Mouse (Mus musculus) heart, adult 2 months (tissue): Measurements from ENCODE around the gene Tmx1. TPM values are rescaled to one million over a fixed set of nuclear protein-coding genes. Genes with fewer than 3 reads are reported as not detected.

Experiments
- DNase-seq, 2 experiments: peaks; one replicate each; pipeline ENCODE4 v3.0.0; 2021
- H3K27ac ChIP-seq: fragments of 200-600 bp; 2 replicates; pipeline ENCODE4 v1.8.1; 2022
- H3K27me3 ChIP-seq: fragments of 200-500 bp; 2 replicates; pipeline ENCODE4 v1.6.1; 2012; ENCODE audit warnings: mild to moderate bottlenecking, low read length, inconsistent platforms, mixed read lengths; ENCODE audit not compliant: control insufficient read depth, insufficient read depth
- H3K36me3 ChIP-seq: fragments of 200-500 bp; 2 replicates; pipeline ENCODE4 v1.6.1; 2012; ENCODE audit warnings: low read length, inconsistent platforms; ENCODE audit not compliant: control insufficient read depth, insufficient read depth
- H3K4me1 ChIP-seq: fragments of 200-500 bp; 2 replicates; pipeline ENCODE4 v1.6.1; 2011; ENCODE audit warnings: low read length; ENCODE audit not compliant: control insufficient read depth, insufficient read depth
- H3K4me3 ChIP-seq: fragments of 200-600 bp; 2 replicates; pipeline ENCODE4 v1.8.1; 2022
- H3K79me2 ChIP-seq: fragments of 200-500 bp; replicated peaks from 2 replicates; pipeline ENCODE4 v1.6.1; 2012; ENCODE audit warnings: mild to moderate bottlenecking, inconsistent platforms, low read length, moderate library complexity, mixed read lengths; ENCODE audit not compliant: control insufficient read depth, insufficient read depth
- H3K9ac ChIP-seq: fragments of 200-500 bp; 2 replicates; pipeline ENCODE4 v1.6.1; 2012; ENCODE audit warnings: low read depth, mild to moderate bottlenecking, control low read depth, inconsistent platforms, low read length, mixed read lengths
- CTCF ChIP-seq: fragments of 200-600 bp; IDR thresholded peaks from 2 replicates; pipeline ENCODE4 v1.8.1; 2022; ENCODE audit warnings: antibody characterized with exemption, mild to moderate bottlenecking, moderate library complexity
- EP300 ChIP-seq: fragments of 200-500 bp; IDR thresholded peaks from 2 replicates; pipeline ENCODE4 v1.6.1; 2011; ENCODE audit warnings: low read depth, low read length, control low read depth; ENCODE audit not compliant: insufficient read depth
- POLR2A ChIP-seq: fragments of 200-500 bp; IDR thresholded peaks from 2 replicates; pipeline ENCODE4 v1.6.1; 2011; ENCODE audit warnings: mild to moderate bottlenecking, low read depth, low read length, control low read depth; ENCODE audit not compliant: insufficient read depth
- WGBS: fragments of 180-500 bp; shearing (Covaris S2); methylation state at CpG from one replicate; pipeline ENCODE4 v1.1.7; 2018; 5-methylcytosine and 5-hydroxymethylcytosine counted together
- intact Hi-C: fragments of 180-260 bp; cut with DNase I; formaldehyde crosslinking; loops from one replicate; pipeline ENCODE4 v1.15.1; 2025
- polyA plus RNA-seq: library from polyadenylated mRNA; depleted of rRNA; stranded (reverse); fragments of >200 nt; gene quantifications from 2 replicates; pipeline ENCODE4 v1.2.3, GENCODE M21; 2012
- total RNA-seq, 2 experiments: library from RNA; stranded (reverse); gene quantifications; 2 replicates each; pipeline ENCODE4 v1.2.3; 2021

The Tmx1 gene
- total and polyA plus RNA-seq, 3 experiments: 16.1 to 41.4 (median 37.9) TPM

DNA sequence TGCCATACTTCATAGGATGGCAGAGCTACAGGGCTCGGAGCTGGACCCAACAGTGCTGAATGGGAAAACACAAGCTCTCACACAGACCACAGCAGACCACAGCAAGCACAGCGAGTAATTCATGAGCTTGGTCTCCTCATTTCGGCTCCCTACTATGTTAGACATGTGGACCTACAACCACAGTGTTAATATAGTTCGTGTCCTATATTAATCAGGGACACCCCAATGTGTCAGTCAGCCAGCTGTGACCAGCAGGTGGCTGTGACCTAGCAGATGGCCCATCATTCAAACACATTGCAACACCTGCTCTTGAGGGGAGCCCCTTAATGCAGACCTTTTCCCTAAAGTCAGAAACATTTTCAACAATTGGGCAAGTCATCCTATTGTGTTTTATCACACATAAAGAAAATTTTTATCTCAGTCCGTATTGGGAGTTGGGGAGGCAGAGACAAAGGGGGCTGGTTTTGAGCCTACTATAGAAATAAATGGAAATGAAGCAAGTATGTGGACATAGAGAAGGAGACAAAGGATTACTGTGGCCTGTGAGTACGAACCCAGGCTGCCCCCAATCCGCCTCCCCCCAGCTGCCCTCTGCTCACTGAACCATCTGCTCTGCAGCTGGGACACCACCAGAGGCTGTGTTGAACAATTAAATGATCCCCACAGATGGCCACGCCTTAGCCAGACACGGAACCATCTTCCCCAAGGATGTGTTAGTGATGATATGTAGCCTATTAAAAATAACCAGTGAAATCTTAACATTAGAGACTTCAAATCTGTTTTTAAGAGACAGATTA lies 30.4 kb upstream of the Tmx1 start:
- Histone ChIP-seq H3K4me3 (no peak overlapping the region), H3K27ac (no peak overlapping the region), H3K79me2 (no peaks in the 10 kb centered on the region), H3K4me1 (no peaks in the 10 kb centered on the region), H3K27me3 (no peaks in the 10 kb centered on the region), H3K36me3 (no peaks in the 10 kb centered on the region), H3K9ac (no peak overlapping the region)
- DNase-seq: no peak
- WGBS: 75% methylated on average over 9 of the region's 9 CpGs
- intact Hi-C loops: no loop called here
- no peak for TF ChIP-seq CTCF
- TF ChIP-seq POLR2A: no peak
- TF ChIP-seq EP300: no peak

GRCm38 (mm10) chr12:70427885-70428284 lies 25.0 kb upstream of the Tmx1 start:
- no peak for DNase-seq
- 83% methylated on average over 3 of the region's 3 CpGs for WGBS
- TF ChIP-seq POLR2A: no peak
- TF ChIP-seq EP300: no peak
- no peak for TF ChIP-seq CTCF
- no peak overlapping the region for H3K27ac ChIP-seq
- H3K9ac ChIP-seq: no peak overlapping the region
- no peaks in the 10 kb centered on the region for H3K79me2 ChIP-seq
- no peaks in the 10 kb centered on the region for H3K4me1 ChIP-seq
- no peaks in the 10 kb centered on the region for H3K27me3 ChIP-seq
- no peak overlapping the region for H3K4me3 ChIP-seq
- intact Hi-C loops: no loop called here
- H3K36me3 ChIP-seq: no peaks in the 10 kb centered on the region

- H3K36me3 ChIP-seq: no peaks in the 10 kb centered on the region
- H3K27ac ChIP-seq: no peak overlapping the region
- no peaks in the 10 kb centered on the region for H3K79me2 ChIP-seq
- no peak for TF ChIP-seq CTCF
- TF ChIP-seq POLR2A: no peak
- no peak for TF ChIP-seq EP300
- DNase-seq: no peak
- H3K9ac ChIP-seq: no peak overlapping the region
- 79% methylated on average over 4 of the region's 4 CpGs for whole genome bisulfite sequencing
- no peaks in the 10 kb centered on the region for H3K4me1 ChIP-seq
- H3K27me3 ChIP-seq: no peaks in the 10 kb centered on the region
- H3K4me3 ChIP-seq: no peak overlapping the region
- intact Hi-C loops: loop anchor here (1.0 to 5.0 kb wide), 2 partner anchors 82 to 195 kb away; partner anchors contain the start of gene Trim9
Measured at GRCm38 (mm10) chr12:70429637-70430036, 23.3 kb upstream of the Tmx1 start.

- Histone ChIP-seq H3K36me3 (no peaks in the 10 kb centered on the region), H3K27ac (no peak overlapping the region), H3K4me1 (no peaks in the 10 kb centered on the region), H3K9ac (no peak overlapping the region), H3K79me2 (no peaks in the 10 kb centered on the region), H3K27me3 (no peaks in the 10 kb centered on the region), H3K4me3 (no peak overlapping the region)
- 35% methylated on average over 8 of the region's 8 CpGs for WGBS
- DNase-seq: no peak
- TF ChIP-seq POLR2A (no peak), CTCF (peak; percentile 77), EP300 (no peak)
- intact Hi-C loops: loop anchor here (1.0 to 5.0 kb wide), 2 partner anchors 83 to 196 kb away; partner anchors contain the start of gene Trim9
Measured at GRCm38 (mm10) chr12:70430307-70430950, 22.5 kb upstream of the Tmx1 start.

DNA sequence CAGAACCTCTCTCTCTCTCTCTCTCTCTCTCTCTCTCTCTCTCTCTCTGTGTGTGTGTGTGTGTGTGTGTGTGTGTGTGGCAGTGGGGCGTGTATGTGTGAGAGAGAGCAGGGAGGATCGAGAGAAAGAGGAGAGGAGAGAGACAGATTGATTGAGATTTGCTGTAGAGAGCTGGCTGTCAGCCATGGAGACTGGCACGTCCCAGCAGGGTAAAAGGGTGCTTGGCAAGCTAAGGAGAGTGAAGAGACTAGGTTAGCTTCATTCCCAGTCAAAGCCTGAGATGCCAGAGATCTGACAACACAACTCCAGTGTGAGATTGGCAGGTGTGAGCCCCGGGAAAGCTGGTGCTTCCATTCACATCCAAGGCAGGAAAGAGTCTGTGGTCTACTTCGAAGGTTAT lies 21.5 kb upstream of the Tmx1 start:
- H3K9ac ChIP-seq: no peak overlapping the region
- H3K79me2 ChIP-seq: no peaks in the 10 kb centered on the region
- H3K27ac ChIP-seq: no peak overlapping the region
- no peak for DNase-seq
- H3K4me3 ChIP-seq: no peak overlapping the region
- 47% methylated on average over 3 of the region's 5 CpGs for WGBS
- H3K36me3 ChIP-seq: no peaks in the 10 kb centered on the region
- H3K27me3 ChIP-seq: no peaks in the 10 kb centered on the region
- no peak for TF ChIP-seq EP300
- no peak for TF ChIP-seq CTCF
- intact Hi-C loops: loop anchor here (5.0 kb wide), 1 partner anchor 84 kb away; the partner anchor contains the start of gene Trim9
- no peaks in the 10 kb centered on the region for H3K4me1 ChIP-seq

GRCm38 (mm10) chr12:70449961-70450360 lies 2.9 kb upstream of the Tmx1 start:
- intact Hi-C loops: no loop called here

More at GRCm38 (mm10) chr12:70449961-70450360, 2.9 kb upstream of the Tmx1 start:
- Histone ChIP-seq H3K79me2 (no peaks in the 10 kb centered on the region; the same call in 1 of the 2 replicates), H3K4me3 (no peak overlapping the region), H3K9ac (no peak overlapping the region), H3K27ac (no peak overlapping the region), H3K36me3 (peaks cover 11% of the 10 kb centered on the region), H3K4me1 (peaks cover 3% of the 10 kb centered on the region; the same call in 1 of the 2 replicates), H3K27me3 (no peaks in the 10 kb centered on the region)
- TF ChIP-seq EP300: no peak
- no peak for TF ChIP-seq POLR2A
- no peak for TF ChIP-seq CTCF
- no peak for DNase-seq
